Mouse (Mus musculus): ENCODE results near the gene Ptger3.

Ptger3 gene

DNA sequence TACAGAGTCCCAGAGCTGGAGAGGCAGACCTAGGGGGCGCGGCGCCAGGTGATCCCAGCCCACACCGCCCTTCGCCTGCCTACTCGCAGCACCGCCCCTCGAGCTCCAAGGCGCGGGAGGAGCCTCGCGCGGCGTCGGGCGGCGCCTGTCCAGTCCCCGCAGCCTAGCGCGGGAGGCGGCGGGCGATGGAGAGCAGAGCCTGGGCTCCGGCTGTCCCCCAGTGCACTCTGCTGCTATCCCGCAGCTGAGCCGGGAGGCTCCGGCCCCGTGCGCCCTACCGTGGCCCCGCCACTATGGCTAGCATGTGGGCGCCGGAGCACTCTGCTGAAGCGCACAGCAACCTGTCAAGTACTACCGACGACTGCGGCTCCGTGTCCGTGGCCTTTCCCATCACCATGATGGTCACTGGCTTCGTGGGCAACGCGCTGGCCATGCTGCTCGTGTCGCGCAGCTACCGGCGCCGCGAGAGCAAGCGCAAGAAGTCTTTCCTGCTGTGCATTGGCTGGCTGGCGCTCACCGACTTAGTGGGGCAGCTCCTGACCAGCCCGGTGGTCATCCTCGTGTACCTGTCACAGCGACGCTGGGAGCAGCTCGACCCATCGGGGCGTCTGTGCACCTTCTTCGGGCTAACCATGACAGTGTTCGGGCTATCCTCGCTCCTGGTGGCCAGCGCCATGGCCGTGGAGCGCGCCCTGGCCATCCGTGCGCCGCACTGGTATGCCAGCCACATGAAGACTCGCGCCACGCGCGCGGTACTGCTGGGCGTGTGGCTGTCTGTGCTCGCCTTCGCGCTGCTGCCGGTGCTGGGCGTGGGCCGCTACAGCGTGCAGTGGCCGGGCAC, at the start of gene Ptger3:
Ptger3 (plus strand) TSS at position 168 of the 841 bp plus-strand sequence.
- DNase-seq: peak; percentile 62 to 79

GRCm38 (mm10) chr3:157517992-157518391, 48.7 kb upstream of the Ptger3 start:
- DNase-seq: peak in 1 of 2 experiments; percentile 7

GRCm38 (mm10) chr3:157520433-157520832, 46.3 kb upstream of the Ptger3 start:
- peak; percentile 15 to 72 for DNase-seq

DNA sequence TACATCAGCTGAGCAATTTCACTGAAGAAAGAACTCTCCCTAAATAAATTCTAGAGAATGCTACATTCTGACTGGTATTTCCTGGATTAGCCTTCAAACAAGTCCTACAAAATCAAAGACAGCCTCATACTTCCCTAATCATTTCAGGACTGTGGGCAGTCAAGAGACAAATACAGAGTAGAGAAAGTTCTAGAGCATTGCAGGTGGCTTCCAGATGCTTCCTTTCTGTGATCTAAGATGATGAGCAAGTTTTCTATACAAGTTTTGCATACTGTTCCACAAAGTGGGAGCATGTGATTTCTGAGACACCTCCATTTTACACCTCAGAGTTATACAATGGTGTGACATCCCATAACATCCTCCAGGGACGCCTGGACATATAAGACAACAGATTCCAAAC, 42.9 kb upstream of the Ptger3 start:
- no peak for DNase-seq

DNA sequence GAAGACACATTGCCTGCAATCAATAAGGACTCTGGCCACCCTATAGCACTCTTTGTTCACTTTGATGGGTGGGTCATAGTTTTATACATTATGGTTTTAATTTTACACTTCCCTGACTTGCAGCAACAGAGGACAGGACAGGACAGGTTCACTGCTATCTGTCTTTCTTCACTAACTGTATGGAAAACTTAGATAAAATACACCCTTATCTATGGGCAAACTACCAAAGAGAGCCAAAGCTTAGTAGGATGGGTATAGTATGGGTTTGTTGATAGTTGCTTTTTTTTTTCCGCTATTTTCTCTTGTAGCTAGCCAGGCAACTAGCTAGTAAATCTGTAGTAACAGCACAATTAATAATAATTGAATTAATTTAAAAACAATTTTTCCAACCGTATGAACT, 35.1 kb upstream of the Ptger3 start:
- DNase-seq: no peak

DNA sequence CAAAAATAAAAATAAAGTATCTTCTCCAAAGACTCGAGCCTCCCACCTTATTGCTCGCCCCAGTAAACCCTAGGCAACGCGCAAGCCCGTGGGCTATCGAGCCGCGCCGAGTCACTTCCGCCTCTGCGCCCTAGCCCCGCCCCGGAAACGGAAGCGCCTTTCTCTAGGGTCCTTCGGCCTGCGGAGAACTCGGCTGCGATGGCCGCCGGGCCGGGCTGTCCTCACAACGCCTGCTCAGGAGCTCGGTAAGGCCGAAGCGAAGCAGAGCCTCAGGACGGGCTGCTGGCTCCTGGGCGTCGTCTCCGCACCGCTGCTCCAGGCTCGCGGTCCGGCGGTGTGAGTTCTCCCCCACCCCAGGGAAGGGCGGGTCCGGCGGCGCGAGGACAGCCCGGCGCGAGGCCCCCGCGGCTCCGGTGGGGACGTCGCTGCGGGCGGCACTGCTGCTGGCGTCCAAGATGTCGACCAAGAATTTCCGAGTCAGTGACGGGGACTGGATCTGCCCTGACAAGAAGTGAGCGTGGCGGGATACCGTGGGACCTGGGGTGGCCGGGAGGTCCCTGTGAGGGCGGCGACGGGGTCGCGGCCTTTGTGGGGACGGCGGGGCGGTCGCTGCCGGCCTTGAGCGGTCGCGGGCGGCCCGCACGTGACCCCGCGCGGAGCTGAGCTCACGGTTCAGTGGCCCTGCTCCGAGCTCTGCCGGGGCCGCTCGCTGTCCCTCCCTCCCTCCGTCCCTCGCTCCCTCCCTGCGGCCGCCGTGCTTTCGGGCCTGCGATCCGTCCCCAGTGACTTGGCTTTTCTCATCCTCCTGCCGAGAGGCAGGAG, 32.5 kb upstream of the Ptger3 start, which contains the start of gene Zranb2:
Zranb2 (plus strand) TSS at position 197 of the 822 bp plus-strand sequence.
- DNase-seq: peak; percentile 94 to 98

DNA sequence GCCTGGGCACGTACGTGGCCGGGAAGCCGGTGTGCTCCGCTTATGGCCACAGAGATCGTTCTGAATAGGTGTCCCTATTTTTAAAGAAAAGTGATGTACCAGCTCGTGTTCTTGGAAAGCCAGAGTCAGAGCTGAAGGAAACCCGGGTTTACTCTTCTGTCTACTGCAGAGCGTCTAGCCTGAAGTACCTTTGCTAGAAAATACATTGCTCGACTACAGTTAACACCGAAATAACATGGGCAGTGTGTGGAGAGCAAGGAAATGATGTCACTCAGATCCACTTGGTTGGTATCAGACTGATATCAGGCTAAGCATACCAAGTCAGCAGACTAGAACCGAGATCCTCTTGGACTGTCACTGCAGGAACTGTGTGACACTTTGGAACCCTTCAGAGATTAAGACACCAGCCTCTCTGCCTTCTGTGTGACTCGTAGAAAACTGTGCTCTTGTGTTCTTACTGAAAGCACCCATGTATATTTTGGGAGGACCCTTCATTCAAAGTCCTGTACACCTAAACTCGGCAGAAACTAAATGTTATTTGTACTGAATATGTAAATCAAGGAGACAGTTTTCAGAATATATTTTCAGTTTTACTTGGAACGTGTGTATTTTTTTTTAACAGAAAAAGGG, 31.8 kb upstream of the Ptger3 start:
- DNase-seq: peak in 1 of 2 experiments; percentile 4

- no peak for DNase-seq
These were observed 17.4 kb upstream of the Ptger3 start for GRCm38 (mm10) chr3:157549323-157549722.

GRCm38 (mm10) chr3:157549758-157550600, 16.7 kb upstream of the Ptger3 start:
- no peak for DNase-seq

DNA sequence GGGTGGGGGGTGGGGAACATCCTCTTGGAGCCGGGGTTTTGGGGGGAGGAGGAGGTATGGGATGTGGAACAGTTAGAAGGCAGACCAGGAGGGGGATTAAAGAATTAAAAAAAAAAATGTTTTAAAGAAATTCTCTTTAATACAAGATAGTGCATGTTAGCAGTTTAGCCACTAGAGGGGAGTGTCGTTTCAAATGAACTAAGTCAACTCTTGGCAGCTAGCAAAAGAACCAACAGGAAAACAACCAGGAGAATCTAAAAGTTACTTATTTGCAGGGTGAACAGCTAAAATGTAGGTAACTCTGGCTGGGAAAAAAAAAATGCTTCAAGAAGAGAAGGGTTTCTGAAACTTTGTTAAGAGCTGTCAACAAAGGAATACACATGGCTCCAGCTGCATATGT, 1.5 kb upstream of the Ptger3 start:
- DNase-seq: peak; percentile 44 to 54

DNA sequence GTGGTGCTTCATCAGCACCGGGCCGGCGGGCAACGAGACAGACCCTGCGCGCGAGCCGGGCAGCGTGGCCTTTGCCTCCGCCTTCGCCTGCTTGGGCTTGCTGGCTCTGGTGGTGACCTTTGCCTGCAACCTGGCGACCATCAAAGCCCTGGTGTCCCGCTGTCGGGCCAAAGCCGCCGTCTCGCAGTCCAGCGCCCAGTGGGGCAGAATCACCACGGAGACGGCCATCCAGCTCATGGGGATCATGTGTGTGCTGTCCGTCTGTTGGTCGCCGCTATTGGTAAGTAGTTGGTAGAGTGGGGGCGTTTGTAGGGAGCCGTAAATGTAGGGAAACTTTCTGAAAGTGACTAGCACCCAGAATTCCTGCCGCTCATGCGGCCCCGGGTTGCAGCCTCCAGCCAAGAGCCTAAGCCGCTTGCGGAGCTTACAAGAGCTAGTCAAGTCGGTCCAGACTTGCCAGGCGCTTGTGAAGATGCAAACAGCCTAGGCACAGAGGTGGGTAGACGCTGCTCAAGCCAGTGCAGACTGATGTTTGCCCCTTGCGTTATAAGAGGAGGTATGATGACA, 957 bp downstream of the Ptger3 start:
- DNase-seq: peak; percentile 10 to 31

DNA sequence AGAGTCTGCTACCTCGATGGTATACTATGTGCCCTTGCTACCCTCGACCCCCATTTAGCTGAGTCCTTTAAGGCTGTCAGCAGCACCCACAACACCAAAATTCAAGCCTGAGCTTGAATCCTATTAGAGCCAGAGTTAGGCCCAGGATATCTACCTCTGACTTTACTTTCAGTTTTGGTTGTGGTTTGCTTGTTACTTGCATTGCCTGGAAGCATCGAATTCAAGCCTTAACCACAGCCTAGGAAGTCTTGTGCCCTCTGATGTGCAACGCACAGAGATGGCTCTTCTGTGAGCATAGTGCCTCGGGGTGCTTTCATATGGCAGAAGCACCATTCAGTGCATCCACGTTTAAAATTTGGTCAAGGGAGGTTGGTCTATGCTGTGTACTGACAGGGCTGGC, 5.3 kb downstream of the Ptger3 start:
- DNase-seq: no peak

- DNase-seq: peak; percentile 12 to 28
These were observed 9.0 kb downstream of the Ptger3 start for GRCm38 (mm10) chr3:157575441-157576342.

DNA sequence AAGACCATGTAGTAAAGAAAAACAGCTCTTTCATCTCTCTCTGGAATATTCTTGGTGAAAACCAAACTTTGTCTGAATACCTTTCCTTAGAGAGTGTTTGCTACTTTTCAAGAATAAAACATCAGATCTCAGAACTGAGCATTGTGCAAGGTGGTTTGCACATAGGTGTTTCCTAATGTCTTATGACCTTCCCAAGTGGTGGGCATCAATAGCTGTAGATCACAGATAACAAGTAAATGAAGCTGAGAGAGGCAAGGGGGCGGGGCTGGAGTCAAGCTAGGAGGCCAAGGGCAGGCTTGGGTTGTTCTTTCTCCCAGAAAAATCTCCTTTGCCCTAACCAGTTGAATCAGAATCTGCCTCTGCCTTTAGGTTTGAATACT, 9.6 kb downstream of the Ptger3 start:
- DNase-seq: no peak

DNA sequence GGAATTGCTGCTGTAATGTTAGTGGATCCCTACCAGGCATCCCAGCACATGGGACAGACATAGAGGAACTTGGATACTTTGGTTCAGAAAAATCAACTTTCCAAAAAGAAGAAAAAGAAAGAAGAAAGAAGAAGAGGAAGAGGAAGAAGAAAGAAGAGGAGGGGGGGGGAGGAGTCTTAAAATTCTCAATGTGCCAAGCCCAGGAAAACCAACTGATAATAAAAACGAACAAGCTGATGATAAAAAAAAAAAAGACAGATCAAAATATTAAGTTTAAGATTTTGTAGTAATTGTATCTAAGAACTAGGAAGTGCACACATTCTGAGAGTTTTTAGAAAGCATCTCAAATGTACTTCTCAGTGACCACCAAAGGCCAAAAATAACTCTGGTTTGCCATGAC, 10.2 kb downstream of the Ptger3 start:
- no peak for DNase-seq

DNA sequence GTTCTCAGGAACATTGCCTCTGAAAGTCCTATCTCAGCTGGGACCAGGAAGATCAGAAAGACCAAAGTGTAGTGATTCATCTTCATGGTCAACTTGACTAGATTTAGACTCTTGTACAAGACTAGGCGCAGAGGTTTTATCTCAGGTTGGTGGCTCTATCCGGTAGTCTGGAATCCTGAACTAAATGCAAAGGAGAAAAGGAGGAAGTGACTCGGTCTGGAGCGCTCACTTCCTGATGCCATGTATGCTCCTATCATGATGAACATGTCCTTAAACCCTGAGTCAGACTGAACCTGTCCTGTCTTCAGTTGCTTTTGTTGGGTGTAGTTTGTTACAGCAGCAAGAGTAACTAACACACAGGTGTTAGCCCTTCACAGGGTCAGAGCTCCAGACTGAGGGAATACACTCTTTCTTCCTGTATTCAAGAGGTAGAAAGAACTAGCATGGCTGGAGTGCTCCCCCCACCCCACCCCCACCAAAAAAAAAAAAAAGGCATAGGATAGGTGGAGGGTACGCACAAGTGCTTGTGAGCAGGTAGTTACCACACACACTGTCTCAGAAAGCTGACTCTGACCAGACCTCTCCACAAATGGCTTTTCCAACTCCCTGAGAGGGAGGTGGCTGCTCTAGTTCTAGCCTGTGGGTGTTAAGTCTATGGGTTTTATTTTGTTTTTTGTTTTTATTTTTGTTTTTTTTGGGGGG, 11.9 kb downstream of the Ptger3 start:
- no peak for DNase-seq

DNA sequence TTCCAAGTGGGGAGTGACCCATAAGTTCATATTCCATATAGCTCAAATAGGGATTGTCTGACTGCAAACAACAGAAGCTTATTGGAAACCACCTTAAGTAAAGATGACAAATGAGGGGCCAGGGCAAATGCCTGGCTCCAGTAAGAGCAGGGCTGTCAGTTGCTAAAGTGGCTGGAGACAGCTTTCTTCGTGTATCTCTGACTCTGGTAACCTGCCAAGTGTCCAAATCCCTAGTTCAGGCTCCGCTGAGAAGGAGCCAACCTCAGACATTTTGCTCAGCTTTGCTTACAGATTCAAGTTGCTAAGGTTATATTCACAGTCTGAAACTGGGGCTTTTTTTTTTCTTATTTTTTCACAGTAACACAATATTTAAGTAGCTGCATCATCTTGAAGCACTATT, 12.7 kb downstream of the Ptger3 start:
- DNase-seq: no peak

DNA sequence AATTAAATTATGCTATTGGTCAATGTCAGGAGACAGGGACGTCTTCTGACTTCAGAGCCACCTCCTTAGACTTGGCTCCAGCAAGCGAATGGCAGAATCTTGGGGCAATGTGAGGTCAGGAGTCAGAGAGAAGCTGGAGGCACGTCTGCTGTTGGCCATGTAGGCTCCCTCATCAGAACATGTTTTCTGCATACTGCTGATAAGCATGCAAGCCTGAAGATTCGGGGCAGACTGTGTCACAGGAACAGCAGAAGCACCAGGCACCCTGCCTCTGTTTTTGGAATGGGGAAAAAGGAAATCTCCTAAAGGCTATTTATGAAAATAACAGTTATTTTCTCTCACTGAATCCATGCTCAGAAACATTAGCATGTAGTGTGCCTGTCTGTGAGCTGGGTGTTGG, 13.6 kb downstream of the Ptger3 start:
- no peak for DNase-seq

DNA sequence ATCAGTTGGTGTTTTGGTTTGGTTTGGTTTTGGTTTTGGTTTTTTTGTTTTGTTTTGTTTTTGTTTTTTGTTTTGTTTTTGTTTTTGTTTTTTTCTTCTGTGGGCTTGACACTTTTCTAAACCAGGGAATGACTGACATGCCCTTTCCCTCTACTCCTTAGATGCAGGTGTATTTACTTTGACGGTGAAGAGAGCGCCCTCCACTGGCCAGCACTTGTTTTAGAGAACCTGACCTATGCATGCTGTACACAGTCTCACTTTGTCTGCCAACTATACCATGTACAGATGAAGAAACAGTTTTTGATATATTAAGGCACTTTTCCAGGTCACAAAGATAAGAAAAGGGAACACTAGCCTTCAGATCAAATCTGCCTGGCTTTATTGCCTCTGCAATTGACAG, 15.1 kb downstream of the Ptger3 start:
- no peak for DNase-seq
